Mouse (Mus musculus) thymus, adult 2 months (tissue): ENCODE results near the gene Grm2. TPM values are rescaled to one million over a fixed set of nuclear protein-coding genes. Genes with fewer than 3 reads are reported as not detected.

Source experiments
- DNase-seq: peaks from one replicate; pipeline ENCODE4 v3.0.0; 2021
- H3K27ac ChIP-seq: fragments of 200-500 bp; 2 replicates; pipeline ENCODE4 v1.5.1; 2012; ENCODE audit warnings: low read length, control low read depth; ENCODE audit not compliant: control insufficient read depth, insufficient read depth
- H3K27me3 ChIP-seq: fragments of 200-500 bp; 2 replicates; pipeline ENCODE4 v1.6.1; 2012; ENCODE audit warnings: mild to moderate bottlenecking, low read length, moderate library complexity, mixed read lengths; ENCODE audit not compliant: control insufficient read depth, insufficient read depth
- H3K36me3 ChIP-seq: fragments of 200-500 bp; 2 replicates; pipeline ENCODE4 v1.6.1; 2012; ENCODE audit warnings: mild to moderate bottlenecking, low read length, moderate library complexity; ENCODE audit not compliant: control insufficient read depth, insufficient read depth
- H3K4me1 ChIP-seq: fragments of 200-500 bp; replicated peaks from 2 replicates; pipeline ENCODE4 v1.6.1; 2012; ENCODE audit warnings: low read length; ENCODE audit not compliant: control insufficient read depth, insufficient read depth
- H3K4me3 ChIP-seq: fragments of 200-500 bp; 2 replicates; pipeline ENCODE4 v1.5.1; 2012; ENCODE audit warnings: mild to moderate bottlenecking, low read length, control low read depth, moderate library complexity; ENCODE audit not compliant: control insufficient read depth, insufficient read depth
- CTCF ChIP-seq: fragments of 200-500 bp; IDR thresholded peaks from 2 replicates; pipeline ENCODE4 v1.5.1; 2012; ENCODE audit warnings: mild to moderate bottlenecking, control low read depth, low read length, moderate library complexity, borderline replicate concordance; ENCODE audit not compliant: control insufficient read depth, poor library complexity, insufficient read depth; ENCODE audit errors: extremely low read depth
- POLR2A ChIP-seq: fragments of 200-500 bp; IDR thresholded peaks from 2 replicates; pipeline ENCODE4 v1.6.1; 2012; ENCODE audit warnings: mild to moderate bottlenecking, low read length, control low read depth, moderate library complexity; ENCODE audit not compliant: control insufficient read depth, poor library complexity, insufficient read depth; ENCODE audit errors: extremely low read depth
- WGBS: fragments of 180-500 bp; shearing (Covaris S2); methylation state at CpG from one replicate; pipeline ENCODE4 v1.1.7; 2018; 5-methylcytosine and 5-hydroxymethylcytosine counted together
- polyA plus RNA-seq: library from polyadenylated mRNA; depleted of rRNA; stranded (reverse); fragments of >200 nt; gene quantifications from 2 replicates; pipeline ENCODE4 v1.2.3, GENCODE M21; 2012

The Grm2 gene
- polyA plus RNA-seq, 1 experiment = 0.19 TPM

- TF ChIP-seq POLR2A (no peak), CTCF (no peak)
- DNase-seq = no peak
- Histone ChIP-seq H3K4me3 (no peak overlapping the region), H3K4me1 (no peaks in the 10 kb centered on the region), H3K36me3 (peaks cover 9% of the 10 kb centered on the region; the same call in 1 of the 2 replicates), H3K27me3 (peaks cover 6% of the 10 kb centered on the region), H3K27ac (no peak overlapping the region)
- WGBS = 97% methylated on average over 7 of the region's 7 CpGs
Measured at GRCm38 (mm10) chr9:106659441-106659840, 3.6 kb upstream of the Grm2 start.

GRCm38 (mm10) chr9:106657592-106657991 is 1.7 kb upstream of the Grm2 start:
- Histone ChIP-seq H3K4me1 (no peaks in the 10 kb centered on the region), H3K36me3 (peaks cover 9% of the 10 kb centered on the region; the same call in 1 of the 2 replicates), H3K4me3 (no peak overlapping the region), H3K27ac (no peak overlapping the region), H3K27me3 (peaks cover 6% of the 10 kb centered on the region)
- TF ChIP-seq POLR2A = no peak
- TF ChIP-seq CTCF = no peak
- 84% methylated on average over 5 of the region's 5 CpGs for WGBS
- no peak for DNase-seq

DNA sequence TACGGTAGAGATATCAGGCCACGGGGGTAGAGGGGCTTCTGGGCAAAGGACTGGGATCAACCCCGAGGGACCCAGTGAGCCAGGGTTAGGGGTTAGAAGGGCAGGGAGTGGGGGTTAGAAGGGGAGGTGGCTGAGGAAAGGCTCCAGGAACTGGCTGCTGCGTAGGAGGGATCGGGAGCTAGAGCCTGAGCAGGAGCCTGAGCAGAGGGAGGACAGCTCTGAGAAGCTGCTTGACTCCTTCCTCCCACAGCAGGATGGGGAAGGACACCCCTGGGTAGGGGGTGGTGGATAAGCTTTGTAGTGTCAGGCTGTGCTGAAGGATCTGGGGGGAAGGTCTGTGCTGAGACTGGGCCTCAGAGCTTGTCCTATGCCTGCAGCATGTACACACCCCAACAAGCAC is 938 bp upstream of the Grm2 start:
- Histone ChIP-seq H3K36me3 (peaks cover 9% of the 10 kb centered on the region; the same call in 1 of the 2 replicates), H3K27ac (no peak overlapping the region), H3K4me1 (no peaks in the 10 kb centered on the region), H3K27me3 (peaks cover 6% of the 10 kb centered on the region), H3K4me3 (no peak overlapping the region)
- DNase-seq = no peak
- 73% methylated on average over 5 of the region's 5 CpGs for WGBS
- no peak for TF ChIP-seq POLR2A
- TF ChIP-seq CTCF = no peak

DNA sequence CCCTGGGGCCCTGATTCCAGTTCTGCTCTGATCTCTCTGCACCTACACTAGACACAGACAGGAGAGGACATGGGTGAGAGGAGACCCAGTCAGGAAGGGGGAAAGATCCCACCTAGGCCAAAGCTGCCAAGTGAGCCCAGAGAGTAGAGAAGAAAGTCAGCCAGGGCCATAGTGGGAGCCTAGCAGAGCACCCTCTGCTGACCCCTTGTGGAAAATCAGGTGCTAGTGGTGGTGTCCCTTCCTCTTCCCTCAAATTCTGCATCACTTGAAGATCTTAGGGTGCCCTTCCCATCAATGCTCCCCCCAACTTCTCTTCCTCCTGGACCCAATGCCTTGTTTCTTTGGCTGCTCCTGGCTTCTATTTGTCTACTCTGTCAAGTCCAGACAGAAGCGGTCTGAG is 3.2 kb downstream of the Grm2 start:
- TF ChIP-seq POLR2A (no peak), CTCF (no peak)
- no peak for DNase-seq

GRCm38 (mm10) chr9:106647226-106647625 is 8.7 kb downstream of the Grm2 start:
- Histone ChIP-seq H3K4me3 (no peak overlapping the region), H3K4me1 (no peaks in the 10 kb centered on the region), H3K27me3 (no peaks in the 10 kb centered on the region), H3K27ac (no peak overlapping the region), H3K36me3 (no peaks in the 10 kb centered on the region)
- no peak for DNase-seq
- TF ChIP-seq POLR2A (no peak), CTCF (no peak)
- WGBS = 68% methylated on average over 27 of the region's 27 CpGs

More for the DNA sequence above, 3.2 kb downstream of the Grm2 start:
- WGBS = 44% methylated on average over 1 of the region's 1 CpGs
- Histone ChIP-seq H3K27ac (no peak overlapping the region), H3K36me3 (no peaks in the 10 kb centered on the region), H3K4me1 (no peaks in the 10 kb centered on the region), H3K4me3 (no peak overlapping the region), H3K27me3 (peaks cover 6% of the 10 kb centered on the region)

GRCm38 (mm10) chr9:106645684-106646271 is 10.1 kb downstream of the Grm2 start:
- Histone ChIP-seq H3K36me3 (no peaks in the 10 kb centered on the region), H3K4me3 (no peak overlapping the region), H3K27ac (no peak overlapping the region), H3K4me1 (no peaks in the 10 kb centered on the region), H3K27me3 (no peaks in the 10 kb centered on the region)
- no peak for DNase-seq
- TF ChIP-seq POLR2A (no peak), CTCF (no peak)
- 77% methylated on average over 9 of the region's 9 CpGs for WGBS

DNA sequence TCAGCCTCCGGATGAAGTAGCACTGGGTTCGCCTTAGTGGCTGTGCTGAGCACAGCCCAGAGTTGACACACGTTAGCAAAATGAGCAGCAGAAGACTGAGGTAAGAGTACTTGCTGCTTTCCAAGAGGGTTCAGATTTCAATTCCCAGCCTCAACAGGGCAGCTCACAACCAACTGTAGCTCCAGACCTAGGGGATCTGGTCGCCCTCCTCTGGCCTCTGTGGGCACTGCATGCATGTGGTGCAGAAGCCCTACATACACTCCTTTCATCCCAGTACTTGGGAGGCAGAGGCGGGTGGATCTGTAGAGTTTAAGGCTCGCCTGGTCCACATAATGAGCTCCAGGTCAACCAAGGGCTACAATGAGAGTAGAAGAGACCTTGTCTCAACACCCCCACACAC is 12.1 kb downstream of the Grm2 start:
- TF ChIP-seq CTCF = no peak
- TF ChIP-seq POLR2A = no peak
- Histone ChIP-seq H3K4me1 (no peaks in the 10 kb centered on the region), H3K36me3 (no peaks in the 10 kb centered on the region), H3K4me3 (no peak overlapping the region), H3K27ac (no peak overlapping the region), H3K27me3 (no peaks in the 10 kb centered on the region)
- peak; percentile 16 for DNase-seq
- WGBS = 68% methylated on average over 6 of the region's 6 CpGs
